Mouse (Mus musculus): ENCODE data around the gene Znrd1.

Gene Znrd1

GRCm38 (mm10) chr17:36971172-36971850 lies 13.0 kb upstream of the Znrd1 start:
- no peak for DNase-seq (ENCODE audit: extremely low spot score, low spot score)

DNA sequence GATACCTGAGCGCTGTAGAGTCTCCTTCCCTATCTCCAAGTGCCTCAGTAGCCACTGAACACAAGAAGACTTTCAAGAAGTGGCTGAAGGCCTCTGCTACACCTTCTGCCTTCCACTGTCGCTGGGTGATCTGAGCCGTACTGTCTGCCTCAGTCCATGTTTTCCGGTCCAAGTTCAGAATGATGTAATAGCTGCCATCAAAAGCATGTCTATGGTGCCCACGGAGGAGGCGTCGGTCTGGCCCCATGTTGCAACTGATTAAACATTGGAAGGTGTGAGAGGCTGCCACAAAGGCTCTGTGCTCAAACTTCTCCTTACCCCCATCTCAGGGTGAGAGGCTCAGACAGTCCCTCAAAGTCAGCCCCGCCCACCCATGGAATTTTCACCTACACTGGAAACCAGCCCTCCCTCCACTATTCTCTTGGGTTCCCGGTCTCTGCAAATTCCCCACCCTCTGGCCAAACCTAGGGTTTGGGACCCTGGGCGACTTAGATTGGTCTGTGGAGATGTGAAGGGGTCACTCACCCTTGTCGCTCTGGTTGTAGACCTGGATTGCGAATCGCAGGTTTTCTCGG lies 12.0 kb upstream of the Znrd1 start:
- DNase-seq (ENCODE audit: extremely low spot score, low spot score), result no peak

DNA sequence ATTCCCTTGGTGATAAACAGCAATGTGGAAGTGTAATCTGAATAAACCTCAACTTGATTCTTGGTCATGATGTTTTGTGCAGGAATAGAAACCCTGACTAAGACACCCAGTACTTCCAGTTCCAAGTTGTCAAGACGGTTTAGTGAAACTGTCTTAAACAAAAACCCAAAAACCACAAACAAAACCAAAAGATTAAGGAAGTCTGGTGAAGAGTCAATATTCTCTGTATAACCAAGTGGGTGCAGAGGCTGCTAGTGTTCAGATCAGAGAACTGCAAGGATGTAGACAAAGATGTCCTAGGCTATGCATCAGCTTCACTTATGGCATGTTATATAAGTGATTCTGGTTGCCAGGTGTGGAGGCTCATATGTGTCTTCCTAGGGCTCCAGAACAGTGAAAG lies 8.5 kb upstream of the Znrd1 start:
- DNase-seq (ENCODE audit: extremely low spot score, low spot score), result no peak

GRCm38 (mm10) chr17:36961125-36961524 lies 2.8 kb upstream of the Znrd1 start:
- no peak for DNase-seq (ENCODE audit: extremely low spot score, low spot score)

GRCm38 (mm10) chr17:36958884-36959283 lies 525 bp upstream of the Znrd1 start:
- DNase-seq (ENCODE audit: extremely low spot score, low spot score), result no peak

GRCm38 (mm10) chr17:36953062-36953461 lies 5.3 kb downstream of the Znrd1 start:
- DNase-seq (ENCODE audit: extremely low spot score, low spot score), result no peak

- DNase-seq (ENCODE audit: extremely low spot score, low spot score), result no peak
Observed at GRCm38 (mm10) chr17:36952631-36953030, 5.7 kb downstream of the Znrd1 start.

DNA sequence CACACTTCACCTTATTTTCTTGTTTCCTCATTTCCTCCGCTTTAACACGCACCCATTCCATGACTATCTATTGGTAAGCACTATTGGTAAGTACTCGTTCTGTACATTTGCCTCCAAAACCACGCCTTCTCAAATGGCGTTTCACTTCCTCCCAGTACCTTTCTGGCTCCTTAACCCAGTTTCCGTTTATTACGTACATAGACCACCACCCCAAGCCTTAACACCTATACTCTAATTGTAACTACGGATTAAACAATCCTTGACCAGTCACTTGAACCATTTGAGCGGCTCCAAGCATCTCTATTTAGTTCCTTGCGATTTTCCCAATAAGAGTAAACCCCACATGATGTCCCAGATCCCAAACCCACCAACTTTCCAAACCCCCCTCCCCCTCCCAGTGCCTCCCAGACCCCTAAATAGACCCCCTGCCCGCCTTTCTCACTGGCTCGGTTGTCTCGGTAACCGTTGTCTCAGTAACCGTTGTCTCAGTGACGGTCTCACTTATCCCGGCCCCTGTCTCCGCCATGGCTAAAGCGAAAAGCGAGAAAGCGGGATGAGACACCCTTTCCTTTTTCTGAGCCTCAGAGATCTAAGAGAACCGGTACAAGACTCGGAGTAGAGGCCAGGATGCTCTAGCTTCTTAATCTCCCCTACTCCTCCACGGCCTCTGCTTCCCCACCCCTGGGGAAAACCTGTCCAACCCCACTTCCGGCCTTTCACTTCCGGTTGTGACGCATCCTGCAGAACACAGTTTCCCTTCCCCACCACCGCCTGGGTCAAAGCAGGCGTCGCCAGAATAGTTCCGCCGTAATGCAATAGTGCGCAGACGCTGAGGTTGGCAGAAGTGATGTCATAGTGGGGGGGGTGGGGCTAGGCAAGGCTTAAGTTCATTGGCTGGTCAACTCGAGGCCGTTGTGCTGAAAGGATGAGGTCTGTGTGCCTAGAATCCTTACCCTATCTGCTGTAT lies 7.1 kb downstream of the Znrd1 start, which contains the start of gene Ppp1r11:
Gene Ppp1r11 (minus strand): TSS at position 761 of the 967 bp plus-strand sequence.
- peak; percentile 97 for DNase-seq (ENCODE audit: extremely low spot score, low spot score)

DNA sequence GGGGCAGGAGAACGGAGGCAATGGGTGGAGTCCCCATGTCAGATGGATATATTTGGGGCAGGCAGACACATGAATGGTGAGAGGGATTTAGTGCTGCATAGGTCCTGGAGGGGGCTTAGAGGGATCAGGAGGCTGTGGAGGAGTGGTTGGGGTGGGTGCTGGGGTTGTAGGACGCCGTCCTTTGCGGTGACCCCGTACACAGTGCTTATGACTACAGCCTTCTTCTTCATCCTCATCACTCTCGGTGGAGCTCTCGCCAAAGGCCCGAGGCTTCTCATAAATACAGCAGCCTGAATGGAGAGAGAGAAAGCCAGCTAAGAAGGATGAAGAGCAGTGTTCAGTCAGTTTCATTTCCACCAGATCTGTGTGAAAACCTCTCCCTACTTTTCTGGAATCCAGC lies 9.1 kb downstream of the Znrd1 start:
- no peak for DNase-seq (ENCODE audit: extremely low spot score, low spot score)

- DNase-seq (ENCODE audit: extremely low spot score, low spot score), result no peak
Observed at GRCm38 (mm10) chr17:36948286-36948685, 10.1 kb downstream of the Znrd1 start.

DNA sequence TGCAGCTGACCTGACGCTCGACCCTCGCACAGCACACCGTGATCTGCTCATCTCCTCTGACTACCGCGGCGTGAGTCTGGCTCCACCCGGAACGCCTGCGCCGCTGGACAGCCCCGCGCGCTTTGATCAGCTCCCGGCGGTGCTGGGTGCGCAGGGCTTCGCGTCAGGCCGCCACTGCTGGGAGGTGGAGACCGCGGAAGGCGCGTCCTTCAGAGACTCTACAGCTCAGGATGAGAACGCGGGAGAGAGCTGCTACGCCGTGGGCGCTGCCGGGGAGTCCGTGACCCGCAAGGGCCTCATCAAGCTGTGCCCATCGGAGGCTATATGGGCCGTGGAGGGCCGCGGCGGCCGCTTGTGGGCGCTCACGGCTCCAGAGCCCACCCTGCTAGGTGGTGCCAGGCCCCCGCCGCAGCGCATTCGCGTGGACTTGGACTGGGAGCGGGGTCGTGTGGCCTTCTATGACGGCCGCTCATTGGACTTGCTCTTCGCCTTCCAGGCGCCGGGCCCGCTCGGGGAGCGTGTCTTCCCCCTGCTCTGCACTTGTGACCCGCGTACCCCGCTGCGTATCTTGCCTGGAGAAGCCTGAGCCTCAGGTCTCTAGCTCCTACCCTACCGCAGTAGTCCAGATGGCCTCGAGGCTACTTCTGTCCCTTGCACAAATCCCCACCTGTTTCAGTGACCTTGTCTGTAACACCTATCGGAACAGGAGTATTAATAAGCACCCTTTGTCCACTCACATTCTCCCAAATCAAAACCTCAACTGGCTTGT lies 11.1 kb downstream of the Znrd1 start:
- peak; percentile 73 for DNase-seq (ENCODE audit: extremely low spot score, low spot score)

DNA sequence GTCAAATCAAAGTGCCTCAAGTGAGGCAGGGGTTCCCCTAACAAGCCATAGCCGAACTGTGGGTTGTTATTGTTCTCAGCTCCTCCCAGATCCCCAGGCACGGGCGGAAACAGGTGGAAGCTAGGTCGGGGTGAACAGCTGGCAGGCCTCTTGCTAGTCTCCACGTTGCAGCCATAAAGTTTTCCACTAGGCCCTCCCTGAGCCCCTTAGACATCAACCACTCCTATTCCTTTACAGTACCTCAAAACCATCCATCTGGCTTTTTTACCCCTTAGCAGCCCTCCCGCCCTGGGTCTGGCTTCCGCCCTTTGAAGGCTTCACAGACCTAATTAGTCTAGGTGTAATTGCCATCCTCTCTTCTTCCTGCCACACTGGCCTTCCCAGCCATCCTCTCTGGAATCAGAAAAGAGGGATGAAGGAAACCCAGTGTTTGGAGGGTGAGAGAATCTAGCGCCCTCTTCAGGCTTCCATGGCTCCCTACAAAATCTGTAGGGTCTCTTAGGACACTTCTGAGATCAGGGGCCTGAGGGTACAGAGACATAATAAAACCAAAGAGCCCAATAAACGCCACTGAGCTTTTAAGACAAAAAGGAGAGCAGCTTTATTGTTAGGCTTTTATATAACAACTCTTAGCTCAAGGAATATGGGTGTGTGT lies 14.1 kb downstream of the Znrd1 start:
- peak; percentile 29 for DNase-seq (ENCODE audit: extremely low spot score, low spot score)

- DNase-seq (ENCODE audit: extremely low spot score, low spot score), result no peak
Observed at GRCm38 (mm10) chr17:36943691-36944090, 14.7 kb downstream of the Znrd1 start.

DNA sequence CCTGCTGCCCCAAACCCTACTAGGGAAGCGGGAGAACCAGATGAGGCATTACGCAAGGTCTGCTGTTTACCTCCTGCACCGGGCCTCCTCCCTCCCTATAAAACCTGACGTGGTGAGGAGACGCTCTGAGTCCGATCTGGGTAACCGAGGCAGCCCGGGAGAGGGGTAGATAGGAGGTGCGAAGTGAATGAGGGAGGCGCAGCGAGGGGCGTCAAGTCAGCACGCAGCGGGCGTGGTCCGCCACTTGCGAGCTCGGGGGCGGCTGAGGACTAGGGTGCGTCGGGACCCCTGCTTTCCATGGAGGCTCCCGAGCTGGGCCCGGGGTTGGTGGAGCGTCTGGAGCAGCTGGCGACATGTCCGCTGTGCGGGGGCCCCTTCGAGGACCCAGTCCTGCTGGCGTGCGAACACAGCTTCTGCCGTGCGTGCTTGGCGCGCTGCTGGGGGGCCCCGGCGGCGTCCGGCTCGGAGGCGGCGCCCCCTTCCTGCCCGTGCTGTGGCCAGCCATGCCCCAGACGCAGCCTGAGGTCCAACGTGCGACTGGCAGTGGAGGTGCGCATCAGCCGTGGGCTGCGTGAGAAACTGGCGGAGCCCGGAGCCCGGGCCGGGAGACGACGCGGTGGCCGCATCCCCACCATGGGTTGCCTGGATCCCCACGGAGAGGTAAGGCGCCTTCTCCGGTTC lies 15.4 kb downstream of the Znrd1 start, which contains the start of gene Rnf39:
Gene Rnf39 (plus strand): TSS at position 128 of the 681 bp plus-strand sequence.
- DNase-seq (ENCODE audit: extremely low spot score, low spot score), result peak; percentile 50

GRCm38 (mm10) chr17:36942391-36942790 lies 16.0 kb downstream of the Znrd1 start:
- no peak for DNase-seq (ENCODE audit: extremely low spot score, low spot score)

DNA sequence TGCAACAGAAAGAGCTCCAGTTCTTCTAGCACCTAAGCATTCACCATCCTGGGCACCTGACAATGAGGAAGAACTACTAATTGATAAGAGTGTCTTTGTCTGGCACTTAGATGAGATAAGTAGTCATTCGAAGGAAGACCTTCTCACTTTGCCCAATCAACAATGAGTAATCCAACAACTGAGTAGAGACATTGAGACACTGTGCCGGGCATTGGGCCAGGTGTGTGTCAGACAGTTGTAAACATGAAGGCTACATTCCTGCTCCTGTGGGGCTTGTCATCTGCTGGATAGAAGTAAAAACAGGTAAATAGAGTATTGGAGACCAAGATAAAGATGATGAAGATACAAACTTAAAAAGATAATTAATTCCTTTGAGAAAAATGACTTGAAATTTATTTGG lies 20.3 kb downstream of the Znrd1 start:
- no peak for DNase-seq (ENCODE audit: extremely low spot score, low spot score)

- DNase-seq (ENCODE audit: extremely low spot score, low spot score), result no peak
Observed at GRCm38 (mm10) chr17:36931806-36932205, 26.6 kb downstream of the Znrd1 start.

DNA sequence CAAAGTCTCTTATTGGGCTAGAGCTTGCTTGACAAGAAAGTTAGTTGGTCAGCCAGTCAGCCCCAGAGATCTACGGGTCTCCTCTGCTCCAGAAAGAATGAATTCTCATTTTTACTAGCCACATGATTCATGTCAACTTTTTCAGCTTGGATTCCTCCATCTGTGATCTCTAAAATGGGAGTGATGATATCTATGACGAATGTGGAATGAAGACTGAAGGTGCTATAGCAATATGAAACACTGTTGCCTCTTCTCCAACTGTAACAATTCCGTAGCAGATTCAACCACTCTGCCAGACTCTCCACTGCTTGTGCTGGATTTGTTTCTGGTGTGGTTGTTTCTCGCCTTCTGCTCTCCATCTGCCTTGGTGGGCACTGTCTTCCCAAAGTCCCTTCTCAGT lies 27.2 kb downstream of the Znrd1 start:
- DNase-seq (ENCODE audit: extremely low spot score, low spot score), result no peak

GRCm38 (mm10) chr17:36930233-36930632 lies 28.1 kb downstream of the Znrd1 start:
- DNase-seq (ENCODE audit: extremely low spot score, low spot score), result no peak

Measured in neural tube, embryonic 10.5 days (tissue).